Mouse (Mus musculus): Measurements from ENCODE around the gene Gm49380.

DNA sequence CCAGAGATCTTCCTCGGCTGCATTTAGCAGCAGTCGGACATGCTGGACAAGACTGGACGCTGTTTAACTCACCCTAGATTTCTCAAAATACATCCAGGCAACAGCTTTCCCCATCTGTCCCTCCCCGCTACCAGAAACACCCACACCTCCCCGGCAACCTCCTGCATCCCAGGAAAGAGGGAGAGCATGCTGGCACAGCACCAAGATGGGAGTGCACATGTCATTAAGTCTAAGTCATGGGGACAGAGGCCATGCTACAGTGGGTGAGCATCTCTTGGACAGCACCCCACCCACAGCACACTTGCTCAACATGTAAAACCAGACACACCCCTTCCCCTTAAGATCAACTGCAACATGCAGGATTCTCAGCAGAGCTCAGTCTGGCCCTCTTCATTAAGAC, 32.3 kb downstream of the Gm49380 start:
- TF ChIP-seq CTCF (IDR thresholded peaks at IDR 0.05; ENCODE audit: control insufficient read depth, insufficient read depth, insufficient read length) (no peak), MAX (IDR thresholded peaks at IDR 0.05) (no peak)

Measured in C2C12 (cell line).